Mouse (Mus musculus) CH12.LX (cell line): ENCODE measurements at regions not wholly inside any gene's neighbourhood (a gene's known extent, or its start where the extent isn't known, plus 50 kb on each side); places are given as distances from the start of the nearest gene placed in this dataset.

Source experiments
- DNase-seq: peaks from one replicate; pipeline ENCODE4 v3.0.0-alpha.2; 2013; ENCODE audit errors: extremely low read depth
- H3K27ac ChIP-seq: 2 replicates; pipeline ENCODE4 v1.5.1; 2012; ENCODE audit warnings: low read depth, mild to moderate bottlenecking, control low read depth, moderate library complexity; ENCODE audit not compliant: insufficient read depth
- H3K27me3 ChIP-seq: replicated peaks from 2 replicates; pipeline ENCODE3; 2012; ENCODE audit warnings: inconsistent platforms
- H3K36me3 ChIP-seq, 2 experiments: replicated peaks in 1 of 2; 2 replicates each; pipeline versions ENCODE3 to v1.6.1; 2012; ENCODE audit warnings: inconsistent platforms in 1 of 2, low read length in 1 of 2, mild to moderate bottlenecking in 1 of 2, mixed read lengths in 1 of 2, moderate library complexity in 1 of 2; ENCODE audit not compliant: control insufficient read depth in 1 of 2, insufficient read depth in 1 of 2
- H3K4me1 ChIP-seq, 2 experiments: 2 replicates each; pipeline ENCODE4 v1.6.1; 2012; ENCODE audit warnings: inconsistent platforms in 1 of 2, moderate library complexity in 1 of 2; ENCODE audit not compliant: insufficient read depth in 2 of 2, control insufficient read depth in 1 of 2
- H3K4me2 ChIP-seq: 2 replicates; pipeline ENCODE4 v1.6.1; 2012; ENCODE audit warnings: low read depth, mild to moderate bottlenecking, control low read depth; ENCODE audit not compliant: poor library complexity, insufficient read depth, severe bottlenecking
- H3K4me3 ChIP-seq, 3 experiments: fragments of 150-350 bp in 1 of 3; sonication (generic) in 1 of 3; replicated peaks in 1 of 3; 2 replicates each; pipeline versions ENCODE3 to v1.5.1; 2011 to 2012; ENCODE audit warnings: low read depth in 2 of 3, low read length in 2 of 3, mild to moderate bottlenecking in 2 of 3, moderate library complexity in 2 of 3, control low read depth in 1 of 3, improper control_type of control experiment in 1 of 3, inconsistent platforms in 1 of 3, mixed read lengths in 1 of 3; ENCODE audit not compliant: poor library complexity in 1 of 3
- H3K79me2 ChIP-seq: replicated peaks from 2 replicates; pipeline ENCODE4 v1.6.1; 2012; ENCODE audit warnings: mild to moderate bottlenecking, moderate library complexity; ENCODE audit not compliant: control insufficient read depth, poor library complexity, insufficient read depth, severe bottlenecking; ENCODE audit errors: extremely low read depth
- H3K9ac ChIP-seq: 2 replicates; pipeline ENCODE4 v1.6.1; 2012; ENCODE audit warnings: low read depth, mild to moderate bottlenecking, control low read depth, moderate library complexity; ENCODE audit not compliant: insufficient read depth
- H3K9me3 ChIP-seq: replicated peaks from 2 replicates; pipeline ENCODE3; 2012; ENCODE audit warnings: low read length, inconsistent platforms, mixed read lengths
- BHLHE40 ChIP-seq: IDR thresholded peaks from 2 replicates; pipeline ENCODE4 v1.6.1; 2011; ENCODE audit warnings: mild to moderate bottlenecking, low read depth, low read length, improper control_type of control experiment
- CHD1 ChIP-seq: IDR thresholded peaks from 2 replicates; pipeline ENCODE4 v1.6.1; 2012; ENCODE audit warnings: low read depth, low read length, improper control_type of control experiment, inconsistent platforms
- CHD2 ChIP-seq: IDR thresholded peaks from 2 replicates; pipeline ENCODE4 v1.6.1; 2011; ENCODE audit warnings: low read length, improper control_type of control experiment
- EP300 ChIP-seq: IDR thresholded peaks from 2 replicates; pipeline ENCODE4 v1.6.1; 2011; ENCODE audit warnings: low read length, improper control_type of control experiment
- ETS1 ChIP-seq: conservative IDR thresholded peaks from 2 replicates; pipeline ENCODE4 v1.6.1; 2012; ENCODE audit warnings: low read depth, mild to moderate bottlenecking, inconsistent platforms, low read length, improper control_type of control experiment, moderate library complexity
- GABPA ChIP-seq: IDR thresholded peaks from 2 replicates; pipeline ENCODE4 v1.6.1; 2012; ENCODE audit warnings: low read depth, low read length, improper control_type of control experiment, inconsistent platforms; ENCODE audit not compliant: insufficient replicate concordance
- HCFC1 ChIP-seq: IDR thresholded peaks from 2 replicates; pipeline ENCODE4 v1.6.1; 2012; ENCODE audit warnings: low read depth, mild to moderate bottlenecking, inconsistent platforms, low read length, improper control_type of control experiment
- IRF4 ChIP-seq: IDR thresholded peaks from 2 replicates; pipeline ENCODE4 v1.6.1; 2014; ENCODE audit warnings: low read depth, mild to moderate bottlenecking, inconsistent platforms, low read length, improper control_type of control experiment
- JUN ChIP-seq: IDR thresholded peaks from 2 replicates; pipeline ENCODE4 v1.6.1; 2011; ENCODE audit warnings: low read depth, mild to moderate bottlenecking, low read length, improper control_type of control experiment, moderate library complexity; ENCODE audit not compliant: insufficient read depth
- KAT2A ChIP-seq: IDR thresholded peaks from 2 replicates; pipeline ENCODE4 v1.6.1; 2012; ENCODE audit warnings: low read length, improper control_type of control experiment, inconsistent platforms; ENCODE audit not compliant: insufficient replicate concordance
- MAFK ChIP-seq: IDR thresholded peaks from 2 replicates; pipeline ENCODE4 v1.6.1; 2011; ENCODE audit warnings: low read length, improper control_type of control experiment; ENCODE audit not compliant: insufficient replicate concordance
- MAX ChIP-seq: IDR thresholded peaks from 2 replicates; pipeline ENCODE4 v1.6.1; 2011; ENCODE audit warnings: low read length, improper control_type of control experiment
- MAZ ChIP-seq: IDR thresholded peaks from 2 replicates; pipeline ENCODE4 v1.6.1; 2012; ENCODE audit warnings: low read depth, mild to moderate bottlenecking, inconsistent platforms, low read length, improper control_type of control experiment, moderate library complexity
- MYC ChIP-seq: IDR thresholded peaks from 2 replicates; pipeline ENCODE4 v1.6.1; 2011; ENCODE audit warnings: low read depth, mild to moderate bottlenecking, improper control_type of control experiment, low read length
- NELFE ChIP-seq: IDR thresholded peaks from 2 replicates; pipeline ENCODE4 v1.6.1; 2011; ENCODE audit warnings: low read depth, low read length, improper control_type of control experiment
- NRF1 ChIP-seq: IDR thresholded peaks from 2 replicates; pipeline ENCODE4 v1.6.1; 2014; ENCODE audit warnings: low read depth, mild to moderate bottlenecking, inconsistent platforms, low read length, improper control_type of control experiment, moderate library complexity
- PAX5 ChIP-seq: IDR thresholded peaks from 2 replicates; pipeline ENCODE4 v1.6.1; 2012; ENCODE audit warnings: low read length, inconsistent platforms, mixed read lengths
- POLR2A ChIP-seq: IDR thresholded peaks from 2 replicates; pipeline ENCODE4 v1.6.1; 2011; ENCODE audit warnings: low read depth, mild to moderate bottlenecking, improper control_type of control experiment, low read length
- POLR2AphosphoS2 ChIP-seq: IDR thresholded peaks from 2 replicates; pipeline ENCODE4 v1.6.1; 2011; ENCODE audit warnings: low read depth, low read length, improper control_type of control experiment
- RAD21 ChIP-seq: IDR thresholded peaks from 2 replicates; pipeline ENCODE4 v1.6.1; 2011; ENCODE audit warnings: low read depth, mild to moderate bottlenecking, low read length, improper control_type of control experiment, moderate library complexity
- RCOR1 ChIP-seq: conservative IDR thresholded peaks from 2 replicates; pipeline ENCODE4 v1.6.1; 2012; ENCODE audit warnings: low read depth, mild to moderate bottlenecking, inconsistent platforms, low read length, improper control_type of control experiment
- SIN3A ChIP-seq: IDR thresholded peaks from 2 replicates; pipeline ENCODE4 v1.6.1; 2012; ENCODE audit warnings: low read length, improper control_type of control experiment, inconsistent platforms
- SMC3 ChIP-seq: IDR thresholded peaks from 2 replicates; pipeline ENCODE4 v1.6.1; 2011; ENCODE audit warnings: low read depth, low read length, improper control_type of control experiment
- TBP ChIP-seq: conservative IDR thresholded peaks from 2 replicates; pipeline ENCODE4 v1.6.1; 2011; ENCODE audit warnings: low read depth, low read length, improper control_type of control experiment
- TCF12 ChIP-seq: IDR thresholded peaks from 2 replicates; pipeline ENCODE4 v1.6.1; 2014; ENCODE audit warnings: low read depth, mild to moderate bottlenecking, inconsistent platforms, low read length, improper control_type of control experiment
- USF1 ChIP-seq: IDR thresholded peaks from 2 replicates; pipeline ENCODE4 v1.6.1; 2014; ENCODE audit warnings: low read depth, mild to moderate bottlenecking, inconsistent platforms, low read length, improper control_type of control experiment
- USF2 ChIP-seq: conservative IDR thresholded peaks from 2 replicates; pipeline ENCODE4 v1.6.1; 2011; ENCODE audit warnings: low read depth, low read length, improper control_type of control experiment
- ZC3H11A ChIP-seq: IDR thresholded peaks from 2 replicates; pipeline ENCODE4 v1.6.1; 2012; ENCODE audit warnings: low read depth, mild to moderate bottlenecking, inconsistent platforms, low read length, improper control_type of control experiment
- ZKSCAN1 ChIP-seq: IDR thresholded peaks from 2 replicates; pipeline ENCODE4 v1.6.1; 2012; ENCODE audit warnings: low read depth, inconsistent platforms, low read length, improper control_type of control experiment, borderline replicate concordance
- dilution Hi-C: fragments of 300-500 bp; cut with MboI; formaldehyde crosslinking; loops from 2 replicates; pipeline ENCODE4 v1.14.3; 2020; ENCODE audit warnings: low sequenced_read_pairs; ENCODE audit not compliant: extremely low pct_unique_long_range_greater_than_20kb, extremely low pct_ligation_motif_present
- in situ Hi-C: fragments of 300-500 bp; cut with MboI; formaldehyde crosslinking; loops from 3 replicates; pipeline ENCODE4 v1.14.3; 2019; ENCODE audit warnings: low sequenced_read_pairs, low pct_ligation_motif_present, low pct_unique_long_range_greater_than_20kb, mixed read lengths

DNA sequence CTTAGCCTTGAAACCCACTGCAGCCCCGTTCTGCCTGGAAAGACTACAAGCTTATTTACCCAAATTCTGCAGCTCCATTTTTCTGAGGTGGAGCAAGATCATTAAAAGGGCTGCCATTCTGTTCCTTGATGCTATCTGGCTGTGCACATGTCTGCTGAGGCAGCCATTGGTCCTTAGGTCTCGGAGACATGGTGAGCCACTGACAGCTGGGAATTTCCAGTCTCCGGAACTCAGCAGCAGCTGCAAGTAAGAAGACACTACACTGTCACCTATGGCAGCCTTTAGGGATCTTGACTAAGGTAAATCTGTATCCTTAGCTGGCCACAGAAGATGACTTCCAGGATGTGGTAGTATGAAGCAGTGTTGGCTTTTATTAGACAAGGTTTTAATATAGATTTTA is 467.9 kb downstream of the Cd83 start:
- Histone ChIP-seq H3K9ac (no peak overlapping the region), H3K27me3 (no peaks in the 10 kb centered on the region), H3K79me2 (no peaks in the 10 kb centered on the region), H3K9me3 (no peaks in the 10 kb centered on the region), H3K36me3 (no peaks in the 10 kb centered on the region), H3K4me1 (0 out of 4 replicates have a peak, but pooled peaks cover 0 to 2% of the 10 kb centered on the region in 2 experiments), H3K27ac (no peak overlapping the region), H3K4me3 (no peak overlapping the region), H3K4me2 (no peak overlapping the region)
- dilution Hi-C loops = no loop called here
- no peak for DNase-seq
- TF ChIP-seq MYC = no peak
- no peak for TF ChIP-seq PAX5
- no peak for TF ChIP-seq POLR2AphosphoS2
- no peak for TF ChIP-seq RCOR1
- TF ChIP-seq GABPA = no peak
- no peak for TF ChIP-seq IRF4
- TF ChIP-seq MAX = no peak
- TF ChIP-seq USF1 = no peak
- no peak for TF ChIP-seq MAFK
- no peak for TF ChIP-seq MAZ
- no peak for TF ChIP-seq BHLHE40
- TF ChIP-seq NELFE = no peak
- TF ChIP-seq ETS1 = no peak
- TF ChIP-seq CHD2 = no peak
- no peak for TF ChIP-seq TBP
- in situ Hi-C loops = no loop called here

DNA sequence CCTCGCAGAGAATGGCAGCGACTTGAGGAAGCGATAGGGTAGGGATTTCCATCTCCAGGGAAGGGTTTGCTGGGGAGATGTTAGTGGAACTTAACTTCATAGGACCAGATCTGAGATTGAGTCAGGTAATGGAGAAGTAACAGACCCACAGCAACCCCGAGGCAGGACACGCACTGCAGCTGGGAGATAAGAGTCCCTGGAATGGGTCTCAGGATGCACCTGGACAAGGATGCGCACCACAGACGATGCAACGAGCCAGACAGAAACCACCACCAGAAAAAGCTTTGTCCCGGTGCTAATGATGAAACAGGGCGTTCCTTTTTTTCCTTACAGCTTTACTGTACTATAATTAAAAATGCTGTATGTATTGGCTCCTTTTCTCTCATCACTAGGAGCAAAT is 470.9 kb upstream of the Jarid2 start:
- Histone ChIP-seq H3K27me3 (no peaks in the 10 kb centered on the region), H3K27ac (no peak overlapping the region), H3K36me3 (no peaks in the 10 kb centered on the region), H3K9ac (no peak overlapping the region), H3K4me2 (no peak overlapping the region), H3K4me1 (no peaks in the 10 kb centered on the region), H3K79me2 (no peaks in the 10 kb centered on the region), H3K9me3 (no peaks in the 10 kb centered on the region), H3K4me3 (no peak overlapping the region)
- in situ Hi-C loops (no loop called here), dilution Hi-C loops (no loop called here)
- no peak for DNase-seq
- TF ChIP-seq TCF12 (no peak), POLR2AphosphoS2 (no peak), POLR2A (no peak), BHLHE40 (no peak), CHD1 (no peak), SMC3 (no peak), RAD21 (no peak), USF2 (no peak), SIN3A (no peak), TBP (no peak), PAX5 (no peak), MAZ (no peak), CHD2 (no peak), HCFC1 (no peak), ZC3H11A (no peak), KAT2A (no peak), NRF1 (no peak), EP300 (no peak), ZKSCAN1 (no peak), JUN (no peak)
